Mouse (Mus musculus) G1E-ER4 (cell line): Measurements from ENCODE around the gene Metrn. TPM values are rescaled to one million over a fixed set of nuclear protein-coding genes. Genes with fewer than 3 reads are reported as not detected.

Experiments
- GATA1 ChIP-seq: IDR thresholded peaks from one replicate; pipeline ENCODE4 v1.8.0; 2012; ENCODE audit warnings: low read length, inconsistent platforms
- polyA plus RNA-seq: library from polyadenylated mRNA; stranded (reverse); fragments of >175 nt; gene quantifications from 2 replicates; pipeline ENCODE4 v1.2.3, GENCODE M21; 2012

Metrn gene
- polyA plus RNA-seq, 1 experiment = 238 TPM

DNA sequence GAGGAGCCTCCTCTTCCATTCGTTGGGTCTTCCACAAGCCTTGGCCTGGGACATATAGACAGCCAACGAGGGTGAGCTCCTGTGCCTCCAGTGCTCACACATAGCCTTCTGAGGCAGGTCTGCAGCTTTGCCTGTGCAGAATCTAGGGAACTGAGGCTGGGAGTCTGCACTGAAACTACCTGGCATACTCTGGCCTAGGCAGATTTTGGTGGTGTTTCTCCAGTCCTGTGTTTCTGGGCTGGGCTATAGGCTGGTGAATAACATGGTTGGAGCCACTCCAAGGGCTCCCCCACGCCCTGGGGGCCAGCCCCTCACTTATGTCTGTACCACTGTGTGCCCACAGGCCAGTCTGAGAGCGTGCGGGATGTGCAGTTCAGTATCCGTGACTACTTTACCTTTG, 28.4 kb upstream of the Metrn start:
- no peak for TF ChIP-seq GATA1

DNA sequence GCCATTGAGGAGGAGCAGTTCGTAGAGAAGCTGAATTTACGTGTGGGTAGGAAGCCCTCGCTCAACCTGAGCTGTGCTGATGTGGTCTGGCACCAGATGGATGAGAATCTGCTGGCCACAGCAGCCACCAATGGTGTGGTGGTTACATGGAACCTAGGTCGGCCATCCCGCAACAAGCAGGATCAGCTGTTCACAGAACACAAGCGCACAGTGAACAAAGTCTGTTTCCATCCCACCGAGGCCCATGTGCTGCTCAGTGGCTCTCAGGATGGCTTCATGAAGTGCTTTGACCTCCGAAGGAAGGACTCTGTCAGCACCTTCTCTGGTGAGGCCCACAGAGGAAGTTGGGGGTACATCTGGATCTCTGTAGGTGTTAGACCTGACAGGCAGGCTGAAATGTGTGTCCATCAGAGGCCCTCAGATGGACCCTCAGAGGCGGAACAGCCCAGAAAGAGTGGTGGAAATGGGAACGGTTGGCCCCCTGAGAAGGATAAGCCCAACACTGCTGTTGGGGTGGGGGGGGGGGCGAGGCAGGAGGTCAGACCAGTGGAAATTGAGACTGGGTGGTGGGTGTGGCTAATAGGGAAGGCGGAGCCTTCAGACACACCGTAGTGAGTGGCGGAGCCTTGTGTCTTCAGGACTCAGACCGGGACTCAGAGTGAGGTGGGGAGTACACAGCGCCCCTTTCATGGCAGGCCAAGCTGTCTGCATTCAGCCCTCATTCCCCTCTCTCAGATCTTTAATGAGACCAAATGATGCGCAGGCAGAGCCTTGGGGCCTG, 27.6 kb upstream of the Metrn start:
- no peak for TF ChIP-seq GATA1

DNA sequence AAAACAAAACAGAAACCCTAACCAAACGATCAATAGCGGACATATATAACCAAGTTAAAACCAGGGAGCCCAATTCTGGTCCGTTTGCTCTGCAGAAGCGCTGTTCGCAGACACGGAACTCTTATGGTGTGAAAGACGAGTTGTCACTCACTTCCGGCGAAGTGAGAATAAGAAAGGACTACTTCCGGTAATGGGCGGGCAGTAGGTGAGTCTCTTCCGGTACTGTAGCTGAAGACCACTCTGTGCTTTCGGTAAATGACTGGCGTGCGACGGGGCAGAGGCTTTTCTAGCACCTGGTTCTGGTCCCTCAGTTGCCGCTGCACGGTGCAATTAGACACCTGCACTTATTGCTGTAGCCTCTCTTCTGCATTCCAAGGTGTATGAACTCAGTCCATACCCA, 26.5 kb upstream of the Metrn start, which contains the start of gene Wdr24:
Gene Wdr24 (plus strand): TSS at position 176 of the 400 bp plus-strand sequence.
- TF ChIP-seq GATA1 = no peak

GRCm38 (mm10) chr17:25818851-25819780, 22.2 kb upstream of the Metrn start:
- no peak for TF ChIP-seq GATA1

- no peak for TF ChIP-seq GATA1
These were observed 20.7 kb upstream of the Metrn start for GRCm38 (mm10) chr17:25817662-25818061.

DNA sequence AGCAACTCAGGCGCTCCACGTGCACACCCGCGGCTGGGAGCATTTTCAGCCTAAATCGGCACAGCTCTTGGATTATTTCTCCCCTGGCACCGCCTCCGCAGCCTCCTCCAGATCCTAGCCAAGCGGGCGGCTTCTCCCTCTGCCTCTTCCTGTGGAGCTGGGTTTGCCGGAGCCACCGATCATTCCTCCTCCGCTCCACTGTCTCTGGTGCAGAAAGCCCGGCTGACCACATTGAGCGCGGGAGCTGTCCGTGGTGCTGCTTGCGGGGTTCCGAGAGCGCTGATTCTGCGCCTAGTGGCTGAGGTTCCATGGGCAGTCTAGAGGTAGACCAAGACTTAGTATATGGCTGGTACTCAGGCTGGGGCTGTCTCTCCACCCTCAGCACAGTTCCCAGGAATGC, 16.5 kb upstream of the Metrn start:
- no peak for TF ChIP-seq GATA1

DNA sequence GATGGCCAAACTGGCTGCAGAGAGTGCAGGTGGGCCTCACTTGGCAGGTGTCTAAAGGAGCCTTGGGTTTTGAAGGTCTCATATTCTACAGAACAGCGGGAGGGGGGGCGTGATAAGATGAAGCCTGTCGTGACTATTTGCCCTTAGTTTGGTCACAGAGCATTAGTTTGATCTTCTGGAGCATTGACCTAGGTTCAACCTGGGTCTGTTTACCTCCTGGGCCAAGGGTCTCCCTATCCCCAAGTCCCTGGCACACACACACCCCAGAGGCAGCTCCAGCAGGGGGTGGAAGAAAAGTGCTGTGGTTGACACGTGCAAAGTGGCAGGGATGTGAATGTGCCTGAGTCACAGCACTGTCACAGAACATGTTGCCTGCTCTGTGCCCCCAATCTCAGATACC, 14.0 kb upstream of the Metrn start:
- TF ChIP-seq GATA1 = no peak

DNA sequence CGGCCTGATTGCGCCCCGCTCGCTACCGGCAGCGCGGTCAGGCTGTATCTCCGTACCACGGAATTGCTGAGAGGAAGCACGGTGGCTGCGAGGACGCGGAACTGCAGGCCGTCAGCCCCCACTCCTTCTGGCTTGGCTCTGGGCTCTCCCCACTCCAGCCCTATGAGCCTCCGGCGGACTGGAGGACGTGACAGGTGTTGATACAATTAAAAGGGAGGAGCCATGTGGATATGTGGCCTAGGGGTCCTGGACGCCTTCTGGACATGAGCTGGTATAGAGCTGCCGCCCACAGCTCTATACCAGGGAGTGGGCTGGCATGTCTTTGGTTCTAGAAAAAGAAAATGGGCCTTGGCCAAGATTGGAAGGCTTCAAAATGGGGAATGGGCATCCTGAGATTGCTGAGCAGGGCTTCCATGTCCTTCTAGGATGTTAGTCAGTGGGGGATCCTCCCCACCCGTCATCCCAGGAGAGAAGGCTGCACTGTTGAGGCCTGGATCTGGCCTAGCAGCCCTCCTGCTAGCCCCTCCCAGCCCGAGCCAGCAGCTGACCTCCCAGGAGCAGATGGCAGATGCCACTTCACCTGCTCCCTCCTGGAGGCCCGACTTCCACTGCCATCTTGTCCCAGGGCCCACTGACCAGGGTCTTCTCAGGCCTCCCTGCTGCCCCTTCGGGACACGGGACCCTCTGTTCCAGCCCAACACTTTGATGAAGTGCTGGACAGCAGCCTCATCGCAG, 12.8 kb upstream of the Metrn start:
- no peak for TF ChIP-seq GATA1

GRCm38 (mm10) chr17:25808789-25809605, 12.1 kb upstream of the Metrn start, which contains the start of gene Fbxl16:
TSS of gene Fbxl16 (plus strand) at chr17:25809085.
- no peak for TF ChIP-seq GATA1

GRCm38 (mm10) chr17:25808028-25808427, 11.1 kb upstream of the Metrn start:
- TF ChIP-seq GATA1 = no peak

DNA sequence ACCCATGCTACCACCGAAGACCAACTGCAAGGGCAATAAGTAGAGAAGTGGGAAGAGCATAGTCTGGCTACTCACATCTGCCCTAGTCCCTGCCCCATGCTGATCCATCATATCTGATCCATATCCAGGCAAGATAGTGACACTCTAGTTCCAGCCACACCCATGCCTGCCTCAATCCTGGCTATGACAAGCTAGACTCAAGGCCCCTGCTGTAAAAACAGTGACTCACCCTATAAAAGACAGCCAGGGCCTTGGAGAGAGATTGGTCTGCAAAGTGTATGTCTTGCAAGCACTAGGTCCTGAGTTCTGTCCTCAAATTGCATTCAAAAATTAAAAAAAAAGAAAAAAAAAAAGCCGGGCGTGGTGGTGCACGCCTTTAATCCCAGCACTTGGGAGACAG, 9.6 kb upstream of the Metrn start:
- TF ChIP-seq GATA1 = no peak

DNA sequence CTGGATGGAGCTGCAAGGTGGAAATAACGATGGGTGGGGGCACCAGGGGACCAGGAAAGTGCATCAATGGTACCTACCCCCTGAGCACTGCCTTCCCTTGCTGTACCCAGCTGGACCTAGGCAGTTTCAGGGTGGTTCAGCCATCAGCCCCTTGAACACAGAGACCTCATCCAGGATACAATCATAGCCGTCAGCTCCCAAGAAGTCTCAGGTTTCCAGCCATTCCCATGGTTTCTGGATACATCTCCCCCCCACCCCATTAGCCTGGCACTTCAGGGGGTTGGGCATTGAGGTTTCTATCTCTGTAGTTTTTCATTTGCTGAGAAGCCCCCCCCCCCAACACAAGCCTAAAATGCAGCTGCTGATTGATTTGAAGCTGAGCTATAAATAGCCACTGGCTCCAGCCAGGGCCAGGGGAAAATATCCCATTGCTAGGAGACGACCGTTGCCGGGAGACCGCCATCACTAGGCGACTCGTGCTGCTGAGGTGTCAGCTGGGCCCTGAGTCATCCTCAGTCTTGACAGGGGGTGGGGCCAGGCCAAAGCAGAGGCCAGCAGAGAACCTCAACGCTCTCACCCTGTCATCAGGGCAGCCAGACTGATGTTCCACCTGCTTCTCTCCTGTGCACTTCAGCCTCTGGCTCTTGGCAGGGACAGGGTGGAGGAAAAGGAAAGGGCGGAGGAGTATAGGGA, 6.0 kb upstream of the Metrn start:
- TF ChIP-seq GATA1 = no peak

- no peak for TF ChIP-seq GATA1
These were observed 4.1 kb upstream of the Metrn start for GRCm38 (mm10) chr17:25801029-25801428.

DNA sequence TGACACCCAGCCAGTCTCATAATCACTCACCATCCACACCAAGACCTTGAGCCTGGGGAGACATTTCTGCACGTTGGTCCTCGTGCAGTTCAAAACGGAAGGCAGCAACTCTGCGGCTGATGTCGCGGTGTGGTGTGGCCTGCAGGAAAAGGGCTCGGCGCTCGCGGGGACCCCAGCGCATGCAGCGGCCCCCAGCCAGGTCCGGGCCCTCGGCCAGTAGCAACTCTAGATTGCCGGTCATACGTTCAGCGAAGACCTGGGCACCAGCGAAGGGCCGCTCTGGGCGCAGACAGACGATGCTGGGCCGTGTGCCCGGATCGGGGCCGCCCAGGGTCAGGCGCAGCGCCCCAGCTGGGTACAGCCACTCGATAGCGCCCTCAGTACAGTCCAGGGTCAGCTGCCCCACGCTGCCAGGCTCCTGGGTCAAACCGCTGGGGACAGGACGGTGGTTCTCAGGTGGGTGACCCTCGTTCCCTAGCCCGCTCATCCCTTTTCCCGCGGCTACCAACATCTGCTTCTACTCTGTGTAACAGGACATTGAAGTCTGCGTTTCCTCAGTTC, 645 bp downstream of the Metrn start:
- TF ChIP-seq GATA1 = no peak
